Mouse (Mus musculus) olfactory bulb, adult 2 months (tissue): ENCODE results near the gene Syne2. TPM values are rescaled to one million over a fixed set of nuclear protein-coding genes. Genes with fewer than 3 reads are reported as not detected.
A peak's percentile ranks its signal among the peaks of the same experiment; 100 is the strongest.
"Not testable (repeated sequence)": the region's sequence is repeated elsewhere in the genome, so short reads cannot be mapped to it uniquely, and the experiment has no call there.

Experiments
- H3K27ac ChIP-seq: fragments of 200-500 bp; 2 replicates; pipeline ENCODE4 v1.5.1; 2012; ENCODE audit warnings: low read depth, low read length; ENCODE audit not compliant: insufficient read depth
- H3K4me1 ChIP-seq: fragments of 200-500 bp; 2 replicates; pipeline ENCODE4 v1.6.1; 2012; ENCODE audit warnings: low read length; ENCODE audit not compliant: control insufficient read depth, insufficient read depth
- H3K4me3 ChIP-seq: fragments of 200-500 bp; 2 replicates; pipeline ENCODE4 v1.5.1; 2012; ENCODE audit warnings: mild to moderate bottlenecking, low read depth, low read length, moderate library complexity; ENCODE audit not compliant: insufficient read depth
- CTCF ChIP-seq: fragments of 200-500 bp; IDR thresholded peaks from 2 replicates; pipeline ENCODE4 v1.5.1; 2012; ENCODE audit warnings: low read depth, mild to moderate bottlenecking, low read length, moderate library complexity; ENCODE audit not compliant: insufficient read depth
- POLR2A ChIP-seq: fragments of 200-500 bp; IDR thresholded peaks from 2 replicates; pipeline ENCODE4 v1.6.1; 2012; ENCODE audit warnings: mild to moderate bottlenecking, low read depth, low read length, moderate library complexity; ENCODE audit not compliant: insufficient read depth
- WGBS: fragments of 180-500 bp; shearing (Covaris S2); methylation state at CpG from one replicate; pipeline ENCODE4 v1.1.7; 2018; 5-methylcytosine and 5-hydroxymethylcytosine counted together
- polyA plus RNA-seq: library from polyadenylated mRNA; stranded (reverse); fragments of >200 nt; gene quantifications from 2 replicates; pipeline ENCODE4 v1.2.4, GENCODE M21; 2012; ENCODE audit warnings: low replicate concordance; ENCODE audit not compliant: missing spikeins, insufficient read depth, insufficient read length

Syne2 gene
- polyA plus RNA-seq, 1 experiment: not detected

DNA sequence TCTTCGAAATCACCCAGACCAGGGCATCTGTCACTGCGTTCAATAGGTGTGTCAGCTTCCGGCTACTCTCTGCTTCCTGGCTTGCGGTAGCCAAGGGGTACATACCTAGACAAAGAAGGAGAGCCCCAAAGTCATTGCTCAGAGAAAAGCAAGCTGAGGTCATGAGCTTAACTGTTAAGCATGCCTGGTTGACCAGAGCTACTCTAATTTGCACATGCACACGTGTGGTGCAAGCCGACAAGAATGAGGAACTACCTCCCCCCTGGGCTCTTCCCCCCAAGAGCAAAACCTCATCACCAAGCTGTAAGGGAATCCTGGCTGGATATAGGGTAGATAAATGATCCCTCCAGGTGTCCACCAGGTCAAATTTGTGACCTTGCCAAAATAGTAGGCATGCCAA lies 305.3 kb downstream of the Syne2 start:
- 87% methylated on average over 6 of the region's 6 CpGs for WGBS

DNA sequence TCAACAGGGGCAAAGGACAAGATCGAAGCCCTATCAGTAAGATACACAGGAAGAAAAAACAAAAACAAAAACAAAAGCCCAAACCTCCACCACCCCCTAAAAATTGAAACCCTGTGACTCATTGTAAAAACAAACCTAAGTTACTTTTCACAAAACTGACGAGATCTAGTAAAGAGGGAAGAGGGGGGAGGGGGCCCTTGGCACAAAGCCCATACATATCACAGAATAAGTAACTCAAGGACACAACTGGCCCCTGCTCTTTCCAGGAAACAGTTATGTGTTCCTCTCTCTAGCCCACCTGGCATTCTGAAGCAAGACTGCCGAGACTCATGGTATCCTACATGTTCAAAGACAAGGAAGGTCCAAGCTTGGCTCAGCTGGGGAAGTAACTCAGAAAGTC lies 310.4 kb downstream of the Syne2 start:
- H3K4me1 ChIP-seq: no peaks in the 10 kb centered on the region
- TF ChIP-seq POLR2A: no peak
- no peak for TF ChIP-seq CTCF
- H3K4me3 ChIP-seq: no peak overlapping the region
- H3K27ac ChIP-seq: no peak overlapping the region
- 66% methylated on average over 3 of the region's 3 CpGs for WGBS

More for the DNA sequence above, 305.3 kb downstream of the Syne2 start:
- Histone ChIP-seq H3K4me1 (no peaks in the 10 kb centered on the region), H3K27ac (no peak overlapping the region), H3K4me3 (no peak overlapping the region)
- no peak for TF ChIP-seq POLR2A
- no peak for TF ChIP-seq CTCF

DNA sequence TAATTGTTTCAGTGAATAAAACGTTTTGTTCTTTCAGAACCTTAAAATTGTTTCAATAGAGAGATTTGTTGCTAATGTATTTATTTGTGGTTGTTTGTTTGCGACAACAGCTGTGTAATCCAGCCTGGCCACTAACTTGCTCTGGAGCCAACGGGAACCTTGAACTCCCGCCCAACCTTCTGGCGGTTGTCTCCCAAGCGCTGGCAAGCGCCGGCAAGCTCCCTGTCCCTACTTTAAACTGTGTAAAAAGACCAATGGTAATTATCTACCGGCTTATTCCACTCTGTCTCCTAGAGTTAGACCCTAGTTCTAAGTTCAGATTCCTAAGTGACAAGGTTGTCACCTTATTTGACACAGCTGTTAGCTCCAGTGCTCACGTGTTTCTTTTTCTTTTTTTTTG lies 310.9 kb downstream of the Syne2 start:
- no peak for TF ChIP-seq POLR2A
- no peak for TF ChIP-seq CTCF
- Histone ChIP-seq H3K27ac (no peak overlapping the region), H3K4me3 (no peak overlapping the region), H3K4me1 (no peaks in the 10 kb centered on the region)
- 64% methylated on average over 10 of the region's 10 CpGs for WGBS

DNA sequence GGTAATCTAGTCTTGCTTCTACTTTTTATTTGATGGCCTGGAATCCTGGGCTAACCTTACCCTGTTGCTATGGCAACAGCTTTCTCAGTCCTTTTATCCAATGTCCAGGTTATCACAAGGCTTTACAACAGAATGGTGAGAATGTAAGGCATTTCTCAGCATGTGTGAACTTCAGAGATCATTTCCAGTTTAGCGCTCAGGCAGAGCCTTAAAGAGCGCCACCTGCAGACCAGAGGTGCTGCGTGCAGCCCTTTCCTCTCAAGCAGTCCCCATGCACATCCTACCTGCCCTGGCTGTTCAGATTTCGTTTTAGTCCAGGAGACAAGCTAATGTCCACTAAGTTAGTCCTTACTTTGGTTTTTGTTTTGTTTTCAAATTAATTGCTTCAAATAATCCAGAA lies 312.3 kb downstream of the Syne2 start:
- no peak overlapping the region for H3K27ac ChIP-seq
- WGBS: 46% methylated on average over 4 of the region's 4 CpGs
- no peak for TF ChIP-seq CTCF
- TF ChIP-seq POLR2A: no peak
- H3K4me3 ChIP-seq: no peak overlapping the region
- no peaks in the 10 kb centered on the region for H3K4me1 ChIP-seq

DNA sequence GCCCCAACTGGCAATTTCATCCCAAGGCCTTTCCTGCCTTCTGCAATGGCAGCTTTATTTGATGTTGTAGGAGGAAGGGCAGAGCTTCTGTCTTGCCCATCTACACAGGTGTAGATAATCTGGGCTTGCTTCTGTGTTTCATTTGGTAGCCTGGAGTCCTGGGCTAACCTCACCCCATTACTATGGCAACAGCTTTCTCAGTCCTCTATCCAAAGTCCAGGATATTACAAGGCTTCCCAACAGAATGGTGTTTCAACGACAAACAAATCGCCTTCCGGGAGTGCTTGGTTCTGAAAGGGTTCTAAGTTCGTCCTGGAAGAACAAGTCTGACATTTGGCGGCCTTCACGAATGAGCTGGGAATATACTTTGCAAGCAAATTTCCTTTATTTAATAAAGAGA lies 313.0 kb downstream of the Syne2 start:
- H3K27ac ChIP-seq: no peak overlapping the region
- TF ChIP-seq POLR2A (no peak), CTCF (no peak)
- no peak overlapping the region for H3K4me3 ChIP-seq
- no peaks in the 10 kb centered on the region for H3K4me1 ChIP-seq
- 83% methylated on average over 6 of the region's 6 CpGs for WGBS

DNA sequence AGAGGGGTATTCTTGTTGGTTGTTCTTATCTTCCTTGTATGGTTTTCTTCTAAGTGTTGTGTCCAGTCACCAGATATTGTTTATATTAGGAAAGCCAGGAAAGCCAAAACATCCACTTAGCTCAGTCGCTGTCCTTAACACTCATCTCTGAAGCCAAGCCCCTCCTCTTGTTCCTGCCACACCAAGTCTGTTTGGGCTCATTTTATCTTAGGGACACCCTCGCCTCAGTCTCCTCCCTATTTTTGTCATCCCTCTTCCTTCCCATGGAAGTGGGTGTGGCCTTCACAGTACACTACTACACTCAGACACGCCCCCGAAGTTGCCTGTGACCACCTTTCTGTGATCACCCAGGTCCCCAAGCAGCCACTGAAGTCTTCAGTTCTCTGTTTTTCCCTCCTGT lies 314.7 kb downstream of the Syne2 start:
- WGBS: 83% methylated on average over 4 of the region's 4 CpGs
- H3K4me1 ChIP-seq: no peaks in the 10 kb centered on the region
- H3K4me3 ChIP-seq: no peak overlapping the region
- TF ChIP-seq CTCF (no peak), POLR2A (no peak)
- no peak overlapping the region for H3K27ac ChIP-seq

DNA sequence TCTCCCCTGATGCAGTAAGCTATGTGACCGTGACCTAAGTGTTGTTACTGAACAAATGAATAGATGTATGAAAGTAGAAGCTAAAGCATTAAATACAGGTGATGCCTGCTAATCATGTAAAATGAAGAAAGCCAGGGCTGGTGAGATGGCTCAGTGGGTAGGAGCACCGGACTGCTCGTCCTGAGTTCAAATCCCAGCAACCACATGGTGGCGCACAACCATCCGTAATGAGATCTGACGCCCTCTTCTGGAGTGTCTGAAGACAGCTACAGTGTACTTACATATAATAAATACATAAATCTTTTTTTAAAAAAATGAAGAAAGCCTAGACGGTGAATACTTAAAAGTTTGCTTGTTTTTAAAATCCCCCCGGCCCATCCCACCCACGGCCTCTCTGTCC lies 315.1 kb downstream of the Syne2 start:
- not testable (repeated sequence) for H3K4me3 ChIP-seq, H3K27ac ChIP-seq, H3K4me1 ChIP-seq
- 89% methylated on average over 9 of the region's 9 CpGs for WGBS

DNA sequence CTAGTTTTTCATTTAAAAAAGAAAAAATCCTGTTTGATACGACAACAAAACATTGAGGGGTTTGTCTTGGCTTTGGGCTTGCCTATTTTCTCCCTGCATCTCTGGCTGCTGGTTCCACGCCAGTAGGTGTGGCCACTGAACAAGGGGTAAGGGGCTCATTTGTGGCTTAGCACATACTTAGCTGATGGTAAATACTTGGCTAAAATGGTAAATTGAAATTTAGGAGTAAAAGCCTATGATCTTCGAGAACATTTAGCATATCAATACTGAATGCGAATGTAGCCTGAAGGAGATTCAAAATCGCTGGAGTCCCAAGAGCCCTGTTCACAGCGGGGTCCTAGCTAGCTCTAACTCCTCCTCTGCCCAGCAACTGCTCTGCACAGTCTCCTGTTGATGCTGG lies 318.8 kb downstream of the Syne2 start:
- WGBS: 21% methylated on average over 6 of the region's 6 CpGs
- Histone ChIP-seq H3K4me3 (no peak overlapping the region), H3K27ac (no peak overlapping the region), H3K4me1 (no peaks in the 10 kb centered on the region)
- TF ChIP-seq POLR2A: no peak
- no peak for TF ChIP-seq CTCF

DNA sequence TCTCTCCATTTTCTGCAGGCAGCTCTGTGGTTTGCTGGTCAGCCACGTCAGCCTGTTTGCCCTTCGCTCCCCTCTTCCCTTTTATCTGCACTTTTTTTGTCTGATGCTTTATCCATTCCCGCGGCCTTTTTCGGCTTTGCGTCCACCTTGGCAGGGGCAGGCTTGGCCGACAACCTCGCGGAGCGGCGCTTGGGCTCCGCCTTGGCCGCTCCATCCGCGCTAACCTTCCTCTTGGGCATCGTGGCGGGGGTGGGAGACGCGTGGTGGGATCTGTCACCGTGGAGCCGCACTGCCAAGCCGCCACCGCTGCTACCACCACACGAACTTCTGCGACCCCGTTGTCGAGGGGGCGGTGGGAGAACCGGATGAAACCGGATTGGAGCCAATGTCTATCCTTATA lies 334.5 kb downstream of the Syne2 start:
- peak overlapping the region; percentile 33 for H3K4me3 ChIP-seq
- WGBS: 22% methylated on average over 30 of the region's 30 CpGs
- not testable (repeated sequence) for H3K27ac ChIP-seq, H3K4me1 ChIP-seq

Other genes with a start within 250 kb of the Syne2 start
- gene Ppp2r5e, start 221.9 kb upstream of the Syne2 start, polyA plus RNA-seq: 553 TPM in 1 of 2 replicates, not detected in the other
- gene Wdr89, start 148.6 kb upstream of the Syne2 start, polyA plus RNA-seq: not detected in 2 replicates
- gene Sgpp1, start 82.4 kb upstream of the Syne2 start, polyA plus RNA-seq: not detected in 2 replicates